Mouse (Mus musculus) lung, adult 2 months (tissue): ENCODE measurements around the gene Raet1e.
"Not testable (repeated sequence)": the region's sequence is repeated elsewhere in the genome, so short reads cannot be mapped to it uniquely, and the experiment has no call there.

ENCODE experiments used
- CTCF ChIP-seq: fragments of 200-500 bp; IDR thresholded peaks from 2 replicates; pipeline ENCODE4 v1.5.1; 2011; ENCODE audit warnings: mild to moderate bottlenecking, low read length, control low read depth; ENCODE audit not compliant: insufficient read depth
- POLR2A ChIP-seq: fragments of 200-500 bp; IDR thresholded peaks from 2 replicates; pipeline ENCODE4 v1.6.1; 2011; ENCODE audit warnings: low read depth, mild to moderate bottlenecking, control low read depth, low read length, borderline replicate concordance; ENCODE audit errors: extremely low read depth

DNA sequence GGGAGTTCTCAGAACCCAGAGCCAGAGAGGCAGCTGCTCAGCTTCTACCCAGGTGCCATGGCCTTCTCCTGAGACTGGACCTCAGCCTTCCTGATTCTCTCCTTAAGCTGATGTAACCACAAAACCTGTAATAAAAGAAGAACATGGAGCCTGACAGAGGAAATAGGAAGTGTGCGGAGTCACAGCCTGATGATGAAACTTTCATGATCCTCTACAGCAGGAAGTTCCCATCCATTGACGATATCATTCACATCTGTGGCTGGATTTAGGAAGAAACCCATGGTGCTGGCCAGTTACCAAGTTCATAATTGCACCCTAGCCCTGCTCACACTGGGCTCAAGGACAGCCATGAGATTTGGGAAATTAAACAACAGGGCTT is 195.8 kb downstream of the Raet1e start:
- TF ChIP-seq CTCF, POLR2A: not testable (repeated sequence)
